Mouse (Mus musculus): ENCODE data around the gene Tbxas1.

DNA sequence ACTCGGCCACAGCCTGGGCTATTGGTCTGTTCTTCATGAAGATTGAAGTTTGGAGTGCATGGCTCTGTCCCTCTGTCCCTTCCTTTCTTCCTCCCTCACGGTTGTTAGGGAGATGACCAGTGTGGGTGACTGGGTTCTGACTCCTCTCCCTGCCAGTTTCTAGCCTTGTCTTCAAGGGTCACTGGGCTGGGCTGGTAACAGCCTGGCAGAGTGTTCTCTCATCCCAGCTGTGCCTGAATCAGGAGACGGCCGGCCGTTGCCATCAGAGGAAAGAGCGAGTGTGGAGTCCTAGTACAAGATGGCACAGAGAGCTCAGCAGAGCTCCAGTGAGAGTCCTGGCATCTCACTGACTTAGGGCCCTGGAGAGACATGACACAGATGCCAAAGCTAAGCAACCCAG is 33.2 kb downstream of the Tbxas1 start:
- TF ChIP-seq CTCF (IDR thresholded peaks at IDR 0.05): no peak
- no peak for TF ChIP-seq EP300 (IDR thresholded peaks at IDR 0.05)

Measured in lung, postnatal 0 days (tissue).